Mouse (Mus musculus) limb, embryonic 11.5 days (tissue): ENCODE data around the gene Prmt2. TPM values are rescaled to one million over a fixed set of nuclear protein-coding genes. Genes with fewer than 3 reads are reported as not detected.

Experiments used
- ATAC-seq: fragments of 200-750 bp; cut with Nextera tagmentation; 2 replicates; pipeline ENCODE4 v1.8.0; 2017; ENCODE audit warnings: low read depth; ENCODE audit not compliant: insufficient number of reproducible peaks, low FRiP score, low TSS enrichment
- DNase-seq: peaks from one replicate; pipeline ENCODE4 v3.0.0-alpha.2; 2015; ENCODE audit warnings: low spot score
- H3K27ac ChIP-seq: fragments of 300-500 bp; sonication (generic); replicated peaks from 2 replicates; pipeline ENCODE4 v1.5.1; 2014; ENCODE audit warnings: low read depth, mild to moderate bottlenecking, low read length
- H3K27me3 ChIP-seq: fragments of 300-500 bp; sonication (generic); 2 replicates; pipeline ENCODE4 v1.6.1; 2014; ENCODE audit warnings: mild to moderate bottlenecking, low read length, mixed read lengths; ENCODE audit not compliant: control insufficient read depth, insufficient read depth
- H3K36me3 ChIP-seq: fragments of 300-500 bp; sonication (generic); 2 replicates; pipeline ENCODE4 v1.6.1; 2014; ENCODE audit warnings: mild to moderate bottlenecking, low read length, moderate library complexity, mixed read lengths; ENCODE audit not compliant: control insufficient read depth, insufficient read depth
- H3K4me1 ChIP-seq: fragments of 300-500 bp; sonication (generic); 2 replicates; pipeline ENCODE4 v1.6.1; 2014; ENCODE audit warnings: low read length, mixed read lengths; ENCODE audit not compliant: control insufficient read depth, insufficient read depth
- H3K4me2 ChIP-seq: fragments of 300-500 bp; sonication (generic); 2 replicates; pipeline ENCODE4 v1.6.1; 2014; ENCODE audit warnings: low read depth, mild to moderate bottlenecking, moderate library complexity; ENCODE audit not compliant: severe bottlenecking
- H3K4me3 ChIP-seq: fragments of 300-500 bp; sonication (generic); 2 replicates; pipeline ENCODE4 v1.5.1; 2014; ENCODE audit warnings: low read depth, low read length
- H3K9ac ChIP-seq: fragments of 300-500 bp; sonication (generic); 2 replicates; pipeline ENCODE4 v1.6.1; 2014; ENCODE audit warnings: mild to moderate bottlenecking, low read length
- H3K9me3 ChIP-seq: fragments of 300-500 bp; sonication (generic); 2 replicates; pipeline ENCODE4 v1.6.1; 2016; ENCODE audit warnings: low read length; ENCODE audit not compliant: control insufficient read depth
- WGBS: fragments of 180-500 bp; shearing (Covaris S2); extraction: QIAGEN DNeasy Blood & Tissue Kit; methylation state at CpG from one replicate; pipeline ENCODE4 v1.1.7; 2014; 5-methylcytosine and 5-hydroxymethylcytosine counted together
- polyA plus RNA-seq: library from polyadenylated mRNA; unstranded; fragments of >200 nt; fragmentation: Nextera tagmentation; extraction: Ambion mirVana; gene quantifications from 2 replicates; pipeline ENCODE4 v1.2.1, GENCODE M21; 2014

Gene Prmt2
- polyA plus RNA-seq, 1 experiment from 2014 or later: 49.1 TPM

GRCm38 (mm10) chr10:76245106-76245505 lies 7.4 kb upstream of the Prmt2 start:
- no peaks in the 10 kb centered on the region for H3K36me3 ChIP-seq
- no peak overlapping the region for H3K4me3 ChIP-seq
- H3K4me2 ChIP-seq: no peak overlapping the region
- H3K27me3 ChIP-seq: no peaks in the 10 kb centered on the region
- WGBS: 80% methylated on average over 2 of the region's 2 CpGs
- no peaks in the 10 kb centered on the region for H3K9me3 ChIP-seq
- H3K9ac ChIP-seq: no peak overlapping the region
- H3K4me1 ChIP-seq: no peaks in the 10 kb centered on the region
- no peak overlapping the region for H3K27ac ChIP-seq
- ATAC-seq (no peak), DNase-seq (no peak)

- H3K36me3 ChIP-seq: no peaks in the 10 kb centered on the region
- H3K27ac ChIP-seq: no peak overlapping the region
- H3K4me1 ChIP-seq: no peaks in the 10 kb centered on the region
- H3K27me3 ChIP-seq: no peaks in the 10 kb centered on the region
- 72% methylated on average over 4 of the region's 4 CpGs for WGBS
- ATAC-seq (no peak), DNase-seq (no peak)
- H3K4me2 ChIP-seq: no peak overlapping the region
- no peaks in the 10 kb centered on the region for H3K9me3 ChIP-seq
- H3K9ac ChIP-seq: no peak overlapping the region
- H3K4me3 ChIP-seq: no peak overlapping the region
These were observed 1.7 kb upstream of the Prmt2 start for GRCm38 (mm10) chr10:76239401-76239800.

- no peak overlapping the region for H3K9ac ChIP-seq
- H3K4me3 ChIP-seq: no peak overlapping the region
- ATAC-seq (no peak), DNase-seq (no peak)
- H3K27me3 ChIP-seq: no peaks in the 10 kb centered on the region
- H3K27ac ChIP-seq: no peak overlapping the region
- 69% methylated on average over 1 of the region's 1 CpGs for WGBS
- H3K36me3 ChIP-seq: no peaks in the 10 kb centered on the region
- H3K4me2 ChIP-seq: no peak overlapping the region
- H3K9me3 ChIP-seq: no peaks in the 10 kb centered on the region
- H3K4me1 ChIP-seq: no peaks in the 10 kb centered on the region
These were observed 8.0 kb downstream of the Prmt2 start for GRCm38 (mm10) chr10:76229627-76230026.

GRCm38 (mm10) chr10:76225944-76226343 lies 11.7 kb downstream of the Prmt2 start:
- Histone ChIP-seq H3K36me3 (no peaks in the 10 kb centered on the region), H3K9me3 (no peaks in the 10 kb centered on the region), H3K4me1 (no peaks in the 10 kb centered on the region), H3K4me2 (no peak overlapping the region), H3K27ac (no peak overlapping the region), H3K9ac (no peak overlapping the region), H3K27me3 (no peaks in the 10 kb centered on the region), H3K4me3 (no peak overlapping the region)
- DNase-seq (no peak), ATAC-seq (no peak)
- 93% methylated on average over 11 of the region's 11 CpGs for WGBS

- H3K9me3 ChIP-seq: no peaks in the 10 kb centered on the region; the same call in 1 of the 2 replicates
- WGBS: 88% methylated on average over 9 of the region's 9 CpGs
- no peak overlapping the region for H3K9ac ChIP-seq
- no peak overlapping the region for H3K27ac ChIP-seq
- H3K36me3 ChIP-seq: peaks cover 15% of the 10 kb centered on the region; the same call in 1 of the 2 replicates
- H3K4me2 ChIP-seq: no peak overlapping the region
- H3K27me3 ChIP-seq: no peaks in the 10 kb centered on the region
- H3K4me1 ChIP-seq: no peaks in the 10 kb centered on the region
- H3K4me3 ChIP-seq: no peak overlapping the region
- no peak for ATAC-seq
- DNase-seq: no peak
These were observed 19.4 kb downstream of the Prmt2 start for GRCm38 (mm10) chr10:76218240-76218639.

GRCm38 (mm10) chr10:76217056-76217455 lies 20.6 kb downstream of the Prmt2 start:
- no peak for DNase-seq
- H3K4me1 ChIP-seq: no peaks in the 10 kb centered on the region
- no peak overlapping the region for H3K4me2 ChIP-seq
- peaks cover 15% of the 10 kb centered on the region; the same call in 1 of the 2 replicates for H3K36me3 ChIP-seq
- 96% methylated on average over 17 of the region's 17 CpGs for WGBS
- no peaks in the 10 kb centered on the region for H3K27me3 ChIP-seq
- ATAC-seq: no peak
- no peak overlapping the region for H3K9ac ChIP-seq
- H3K4me3 ChIP-seq: no peak overlapping the region
- no peak overlapping the region for H3K27ac ChIP-seq
- H3K9me3 ChIP-seq: no peaks in the 10 kb centered on the region; the same call in 1 of the 2 replicates

GRCm38 (mm10) chr10:76214161-76214560 lies 23.5 kb downstream of the Prmt2 start:
- Histone ChIP-seq H3K27ac (no peak overlapping the region), H3K36me3 (peaks cover 12% of the 10 kb centered on the region; the same call in 1 of the 2 replicates), H3K4me2 (no peak overlapping the region), H3K27me3 (no peaks in the 10 kb centered on the region), H3K4me1 (no peaks in the 10 kb centered on the region), H3K9ac (no peak overlapping the region), H3K4me3 (no peak overlapping the region), H3K9me3 (no peaks in the 10 kb centered on the region; the same call in 1 of the 2 replicates)
- DNase-seq: no peak
- no peak for ATAC-seq
- 88% methylated on average over 4 of the region's 4 CpGs for WGBS

GRCm38 (mm10) chr10:76212121-76212520 lies 25.5 kb downstream of the Prmt2 start:
- Histone ChIP-seq H3K4me3 (no peak overlapping the region), H3K27ac (no peak overlapping the region), H3K36me3 (peaks cover 14% of the 10 kb centered on the region; the same call in 1 of the 2 replicates), H3K9me3 (no peaks in the 10 kb centered on the region; the same call in 1 of the 2 replicates), H3K4me1 (no peaks in the 10 kb centered on the region), H3K27me3 (no peaks in the 10 kb centered on the region), H3K9ac (no peak overlapping the region), H3K4me2 (no peak overlapping the region)
- ATAC-seq (no peak), DNase-seq (no peak)
- 91% methylated on average over 6 of the region's 6 CpGs for WGBS

- WGBS: 93% methylated on average over 7 of the region's 7 CpGs
These were observed 26.9 kb downstream of the Prmt2 start for GRCm38 (mm10) chr10:76210806-76211205.

More at GRCm38 (mm10) chr10:76210806-76211205, 26.9 kb downstream of the Prmt2 start:
- H3K4me3 ChIP-seq: no peak overlapping the region
- ATAC-seq (no peak), DNase-seq (no peak)
- peaks cover 11% of the 10 kb centered on the region; the same call in 1 of the 2 replicates for H3K36me3 ChIP-seq
- H3K9me3 ChIP-seq: no peaks in the 10 kb centered on the region; the same call in 1 of the 2 replicates
- H3K27ac ChIP-seq: no peak overlapping the region
- H3K9ac ChIP-seq: no peak overlapping the region
- no peaks in the 10 kb centered on the region for H3K4me1 ChIP-seq
- no peak overlapping the region for H3K4me2 ChIP-seq
- H3K27me3 ChIP-seq: no peaks in the 10 kb centered on the region
